Mouse (Mus musculus) small intestine, adult 2 months (tissue): ENCODE results near the gene Oosp2. TPM values are rescaled to one million over a fixed set of nuclear protein-coding genes. Genes with fewer than 3 reads are reported as not detected.

Source experiments
- H3K27ac ChIP-seq: fragments of 200-500 bp; 2 replicates; pipeline ENCODE4 v1.5.1; 2012; ENCODE audit warnings: low read depth, low read length, control low read depth, inconsistent platforms; ENCODE audit not compliant: insufficient read depth
- H3K27me3 ChIP-seq: fragments of 200-500 bp; 2 replicates; pipeline ENCODE4 v1.6.1; 2012; ENCODE audit warnings: mild to moderate bottlenecking, moderate library complexity, low read length, inconsistent platforms; ENCODE audit not compliant: control insufficient read depth, insufficient read depth
- H3K36me3 ChIP-seq: fragments of 200-500 bp; 2 replicates; pipeline ENCODE4 v1.6.1; 2012; ENCODE audit warnings: mild to moderate bottlenecking, low read length, control low read depth, inconsistent platforms; ENCODE audit not compliant: control insufficient read depth, insufficient read depth
- H3K4me1 ChIP-seq: fragments of 200-500 bp; 2 replicates; pipeline ENCODE4 v1.6.1; 2012; ENCODE audit warnings: low read length, inconsistent platforms, mixed read lengths; ENCODE audit not compliant: control insufficient read depth, insufficient read depth, insufficient read length
- H3K4me3 ChIP-seq: fragments of 200-500 bp; 2 replicates; pipeline ENCODE4 v1.5.1; 2012; ENCODE audit warnings: low read depth, mild to moderate bottlenecking, control low read depth, inconsistent platforms, low read length, moderate library complexity
- CTCF ChIP-seq: fragments of 200-500 bp; IDR thresholded peaks from 2 replicates; pipeline ENCODE4 v1.5.1; 2012; ENCODE audit warnings: low read depth, mild to moderate bottlenecking, control low read depth, inconsistent platforms, low read length, moderate library complexity, mixed read lengths; ENCODE audit not compliant: insufficient replicate concordance, insufficient read length; ENCODE audit errors: extremely low read depth
- POLR2A ChIP-seq: fragments of 200-500 bp; IDR thresholded peaks from 2 replicates; pipeline ENCODE4 v1.6.1; 2012; ENCODE audit warnings: low read depth, mild to moderate bottlenecking, control low read depth, inconsistent platforms, low read length, moderate library complexity
- WGBS: fragments of 180-500 bp; shearing (Covaris S2); methylation state at CpG from one replicate; pipeline ENCODE4 v1.1.7; 2018; 5-methylcytosine and 5-hydroxymethylcytosine counted together
- polyA plus RNA-seq: library from polyadenylated mRNA; depleted of rRNA; stranded (reverse); fragments of >200 nt; gene quantifications from 2 replicates; pipeline ENCODE4 v1.2.3, GENCODE M21; 2012; rRNA removed

The Oosp2 gene
- polyA plus RNA-seq, result not detected in 2 replicates

DNA sequence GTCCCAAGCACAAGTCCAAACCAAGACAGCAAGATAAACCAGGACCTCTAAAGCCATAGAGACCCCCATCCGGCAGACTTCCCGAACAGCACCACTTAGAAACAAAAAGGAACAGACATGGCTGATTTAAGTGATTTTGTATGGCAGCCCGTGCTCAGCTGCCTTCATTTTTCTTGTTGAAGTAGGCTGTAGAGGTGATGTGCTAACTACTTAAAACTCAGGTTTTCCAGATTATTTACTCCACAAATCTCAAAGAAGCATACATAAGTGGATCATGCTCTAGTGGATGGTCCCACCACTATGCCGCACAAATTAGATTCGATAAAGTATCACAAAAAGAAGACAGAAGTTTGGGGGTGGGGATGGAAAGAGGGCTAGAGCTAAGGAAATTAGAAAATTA, at the start of gene Oosp2:
Gene Oosp2 (minus strand): TSS at position 101 of the 400 bp plus-strand sequence.
- WGBS, result 88% methylated on average over 5 of the region's 5 CpGs
- Histone ChIP-seq H3K4me3 (no peak within 1 kb of the TSS), H3K4me1 (no peaks in the 10 kb centered on the region), H3K36me3 (no peaks in the 10 kb centered on the region), H3K27me3 (no peaks in the 10 kb centered on the region), H3K27ac (no peak within 1 kb of the TSS)
- no peak for TF ChIP-seq POLR2A
- no peak for TF ChIP-seq CTCF

- no peak overlapping the region for H3K27ac ChIP-seq
- 80% methylated on average over 6 of the region's 6 CpGs for WGBS
- no peaks in the 10 kb centered on the region for H3K4me1 ChIP-seq
These were observed 38.0 kb upstream of the Oosp2 start for GRCm38 (mm10) chr19:11698342-11698741.

GRCm38 (mm10) chr19:11696755-11697154, 36.4 kb upstream of the Oosp2 start, which contains the start of gene Oosp3:
TSS of gene Oosp3 (plus strand) at chr19:11697055.
- TF ChIP-seq CTCF, result no peak
- TF ChIP-seq POLR2A, result no peak
- H3K4me1 ChIP-seq, result no peaks in the 10 kb centered on the region
- no peak within 1 kb of the TSS for H3K27ac ChIP-seq
- 87% methylated on average over 2 of the region's 2 CpGs for WGBS
- no peaks in the 10 kb centered on the region for H3K27me3 ChIP-seq
- H3K36me3 ChIP-seq, result no peaks in the 10 kb centered on the region
- H3K4me3 ChIP-seq, result no peak within 1 kb of the TSS

More at GRCm38 (mm10) chr19:11698342-11698741, 38.0 kb upstream of the Oosp2 start:
- no peak for TF ChIP-seq POLR2A
- no peak for TF ChIP-seq CTCF
- H3K4me3 ChIP-seq, result no peak overlapping the region
- H3K27me3 ChIP-seq, result no peaks in the 10 kb centered on the region
- no peaks in the 10 kb centered on the region for H3K36me3 ChIP-seq

DNA sequence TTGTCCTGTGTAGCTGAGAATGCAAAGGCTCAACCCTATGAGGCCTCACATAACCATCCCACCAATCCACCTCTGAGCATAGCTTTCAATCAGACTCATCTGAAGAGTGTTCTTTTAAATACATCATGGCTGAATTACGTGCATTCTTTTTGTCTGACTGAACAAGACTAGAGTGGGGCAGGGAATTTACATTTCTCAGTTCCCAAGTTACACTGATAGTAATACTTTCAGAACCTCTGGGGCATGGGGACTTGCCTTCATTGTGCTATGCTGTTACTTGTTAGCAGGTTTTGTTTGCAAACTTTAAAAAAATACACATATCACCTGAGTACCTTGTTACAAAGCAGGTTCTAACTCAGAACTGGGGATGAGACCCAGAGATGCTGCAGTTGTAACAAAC, 31.1 kb upstream of the Oosp2 start:
- H3K27me3 ChIP-seq, result no peaks in the 10 kb centered on the region
- no peak overlapping the region for H3K4me3 ChIP-seq
- no peaks in the 10 kb centered on the region for H3K36me3 ChIP-seq
- TF ChIP-seq CTCF (no peak), POLR2A (no peak)
- no peaks in the 10 kb centered on the region for H3K4me1 ChIP-seq
- 43% methylated on average over 1 of the region's 1 CpGs for WGBS
- no peak overlapping the region for H3K27ac ChIP-seq

GRCm38 (mm10) chr19:11690839-11691238, 30.5 kb upstream of the Oosp2 start, which contains the start of gene Oosp1:
TSS of gene Oosp1 (minus strand) at chr19:11691150.
- Histone ChIP-seq H3K4me1 (no peaks in the 10 kb centered on the region), H3K4me3 (no peak within 1 kb of the TSS), H3K27me3 (no peaks in the 10 kb centered on the region), H3K27ac (no peak within 1 kb of the TSS), H3K36me3 (no peaks in the 10 kb centered on the region)
- WGBS, result 61% methylated on average over 5 of the region's 5 CpGs
- no peak for TF ChIP-seq POLR2A
- no peak for TF ChIP-seq CTCF

- no peak overlapping the region for H3K4me3 ChIP-seq
- no peak overlapping the region for H3K27ac ChIP-seq
These were observed 1.2 kb upstream of the Oosp2 start for GRCm38 (mm10) chr19:11661562-11661961.

DNA sequence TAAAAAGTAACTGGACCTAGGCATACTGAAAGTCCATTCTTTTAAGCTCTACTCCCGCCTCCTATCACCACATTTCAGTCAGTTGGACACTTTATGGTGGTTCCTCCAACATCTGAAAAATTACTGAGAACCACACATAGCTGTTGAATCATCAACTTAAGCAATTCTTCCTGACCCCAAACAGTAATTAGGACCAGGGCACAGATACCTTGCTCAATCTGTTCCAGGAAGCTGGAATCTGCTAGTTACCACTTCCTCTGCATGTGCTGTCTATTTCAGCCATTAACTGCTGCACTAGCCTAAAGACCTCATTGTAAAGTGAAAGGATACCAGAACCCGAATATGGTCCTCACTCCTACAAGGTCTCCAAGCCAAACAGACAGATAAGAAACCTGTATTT, 1.2 kb downstream of the Oosp2 start:
- TF ChIP-seq POLR2A (no peak), CTCF (no peak)
- no peak overlapping the region for H3K4me3 ChIP-seq
- no peaks in the 10 kb centered on the region for H3K27me3 ChIP-seq
- 57% methylated on average over 2 of the region's 2 CpGs for WGBS
- no peaks in the 10 kb centered on the region for H3K4me1 ChIP-seq
- no peaks in the 10 kb centered on the region for H3K36me3 ChIP-seq
- no peak overlapping the region for H3K27ac ChIP-seq

More at GRCm38 (mm10) chr19:11661562-11661961, 1.2 kb upstream of the Oosp2 start:
- TF ChIP-seq CTCF, result no peak
- TF ChIP-seq POLR2A, result no peak
- H3K27me3 ChIP-seq, result no peaks in the 10 kb centered on the region
- H3K4me1 ChIP-seq, result no peaks in the 10 kb centered on the region
- H3K36me3 ChIP-seq, result no peaks in the 10 kb centered on the region

DNA sequence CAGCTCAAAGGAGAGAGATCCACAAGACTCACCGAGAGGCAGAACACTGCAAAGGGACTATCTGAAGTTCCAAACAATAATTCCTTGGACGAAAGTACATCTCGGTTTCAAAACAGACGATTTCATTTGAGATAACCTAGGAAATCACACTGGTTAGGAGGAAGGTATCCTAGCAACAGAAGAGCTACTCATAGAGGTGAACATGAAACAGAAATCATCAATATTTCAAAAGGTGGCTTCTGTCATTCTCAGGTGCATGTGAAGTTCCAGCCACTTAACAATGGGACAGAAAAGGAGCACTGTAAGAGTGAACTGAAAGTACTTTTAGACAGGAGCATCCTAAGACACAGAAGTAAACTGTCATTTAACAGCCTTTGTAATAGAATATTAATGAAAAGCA, 10.8 kb downstream of the Oosp2 start:
- no peak overlapping the region for H3K4me3 ChIP-seq
- H3K27ac ChIP-seq, result no peak overlapping the region
- WGBS, result 63% methylated on average over 4 of the region's 4 CpGs
- H3K27me3 ChIP-seq, result no peaks in the 10 kb centered on the region
- H3K36me3 ChIP-seq, result no peaks in the 10 kb centered on the region
- TF ChIP-seq POLR2A (no peak), CTCF (no peak)
- H3K4me1 ChIP-seq, result no peaks in the 10 kb centered on the region
